Mouse (Mus musculus): Measurements from ENCODE around the gene Btbd9. TPM values are rescaled to one million over a fixed set of nuclear protein-coding genes. Genes with fewer than 3 reads are reported as not detected.
A peak's percentile ranks its signal among the peaks of the same experiment; 100 is the strongest.

Gene Btbd9
- total RNA-seq, 2 experiments from 2014 or later: 9.7 to 14.8 TPM

DNA sequence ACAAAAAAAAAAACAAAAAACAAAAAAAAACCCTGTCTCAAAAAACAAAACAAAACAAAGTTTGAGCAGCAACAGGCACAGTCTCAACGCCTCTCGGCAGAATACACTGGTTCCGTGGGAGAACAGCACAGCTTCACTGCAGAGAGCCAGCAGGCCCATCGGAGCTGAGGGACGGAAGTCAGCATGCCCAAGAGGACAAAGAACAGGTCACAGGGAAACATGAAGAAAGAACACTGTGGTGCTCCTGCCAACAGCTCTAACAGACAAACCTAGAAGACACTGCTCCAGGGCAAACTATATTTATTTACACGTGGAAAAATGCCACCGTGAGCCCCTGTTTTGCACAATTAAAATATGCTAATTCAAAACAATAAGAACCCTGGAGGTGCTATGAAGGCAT is 11.3 kb downstream of the Btbd9 start:
- DNase-seq: no peak
- intact Hi-C loops (cut with DNase I; ENCODE audit: low total_unique reads): no loop called here

DNA sequence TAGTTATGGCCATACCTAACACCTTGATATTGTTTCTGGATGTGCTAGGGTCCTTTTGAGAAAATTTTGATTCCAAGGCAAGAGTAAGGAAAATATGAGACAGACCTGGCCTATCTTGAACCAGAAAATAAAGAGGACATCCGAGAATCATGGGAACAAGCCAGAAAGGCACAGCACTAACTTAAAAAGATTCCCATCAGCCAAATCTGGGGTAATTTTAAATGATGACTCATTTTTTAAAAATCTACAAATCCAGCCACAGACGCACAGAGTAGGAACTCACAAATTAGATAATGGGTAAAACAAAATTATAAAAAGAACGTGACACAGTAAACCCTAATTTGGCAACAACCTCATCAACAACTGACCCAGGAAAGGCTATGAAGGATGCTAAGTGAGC is 11.9 kb downstream of the Btbd9 start:
- no peak for DNase-seq
- intact Hi-C loops (cut with DNase I; ENCODE audit: low total_unique reads): no loop called here

DNA sequence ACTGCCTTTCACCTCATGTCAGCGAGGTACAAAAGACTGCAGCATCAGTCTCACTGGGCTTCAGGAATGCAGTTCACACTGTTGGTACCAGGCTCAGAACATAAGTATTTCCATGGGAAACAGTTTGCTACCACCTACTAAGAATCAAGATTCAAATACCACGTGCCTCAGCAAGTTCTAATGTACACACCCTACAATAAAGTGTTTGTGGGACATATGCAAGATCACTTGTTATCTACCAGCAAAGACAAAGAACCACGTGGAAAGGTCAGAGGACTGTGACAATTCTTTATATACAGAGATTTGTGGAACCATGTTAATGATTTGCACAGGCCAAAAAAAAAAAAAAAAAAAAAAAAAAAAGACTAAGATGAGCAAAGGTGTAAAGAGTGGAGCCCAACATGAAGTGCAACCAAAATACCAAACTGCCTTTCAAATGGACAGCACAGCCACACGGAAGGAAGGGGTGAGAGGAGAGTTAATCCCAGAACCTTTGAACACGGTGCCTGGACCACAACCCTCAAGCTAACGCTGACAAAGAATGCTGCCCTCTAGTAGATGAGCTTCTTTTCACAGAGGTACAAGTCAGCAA is 12.7 kb downstream of the Btbd9 start:
- DNase-seq: no peak
- intact Hi-C loops (cut with DNase I; ENCODE audit: low total_unique reads): no loop called here

DNA sequence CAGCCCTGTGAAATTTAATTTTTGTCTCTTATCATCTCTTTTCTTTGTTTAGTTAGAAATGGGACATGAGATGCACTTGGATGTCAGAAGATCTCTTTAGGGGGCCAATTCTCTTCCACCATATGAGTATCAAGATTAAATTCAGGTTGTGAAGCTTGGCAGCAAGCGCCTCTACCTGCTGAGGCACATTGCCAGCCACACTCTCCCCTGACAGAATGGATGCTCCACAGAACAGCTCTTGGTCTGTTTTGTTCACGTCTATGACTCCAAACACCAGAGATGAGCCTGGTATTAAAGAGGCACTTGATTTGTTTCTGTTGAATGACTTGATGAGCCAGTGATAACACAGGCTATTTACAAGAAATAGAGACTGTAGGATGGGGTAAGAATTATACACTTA is 13.5 kb downstream of the Btbd9 start:
- DNase-seq: no peak
- intact Hi-C loops (cut with DNase I; ENCODE audit: low total_unique reads): no loop called here

DNA sequence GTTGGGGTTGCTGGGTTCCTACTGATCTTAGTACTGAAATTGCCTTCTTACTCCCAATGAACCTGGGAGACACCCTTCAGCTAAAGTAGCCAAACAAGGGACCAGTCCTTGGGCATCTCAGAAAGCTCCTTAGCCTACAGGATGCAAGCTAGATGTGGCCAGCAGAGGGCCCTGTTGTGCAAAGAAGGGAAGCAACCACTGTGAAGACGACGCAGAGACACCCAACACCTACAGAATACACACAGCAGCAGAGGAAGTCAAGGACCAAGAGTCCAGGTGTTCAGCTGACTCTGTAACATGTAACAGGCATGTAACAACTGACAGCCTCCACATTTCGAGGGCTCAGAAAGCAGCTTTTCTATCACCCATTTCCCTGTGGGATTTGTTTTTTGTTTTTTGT is 16.8 kb downstream of the Btbd9 start:
- intact Hi-C loops (cut with DNase I; ENCODE audit: low total_unique reads): loop anchor here (5.0 kb wide), 1 partner anchor 33 kb away; no protein-coding TSS in a partner anchor
- DNase-seq: peak; percentile 61

DNA sequence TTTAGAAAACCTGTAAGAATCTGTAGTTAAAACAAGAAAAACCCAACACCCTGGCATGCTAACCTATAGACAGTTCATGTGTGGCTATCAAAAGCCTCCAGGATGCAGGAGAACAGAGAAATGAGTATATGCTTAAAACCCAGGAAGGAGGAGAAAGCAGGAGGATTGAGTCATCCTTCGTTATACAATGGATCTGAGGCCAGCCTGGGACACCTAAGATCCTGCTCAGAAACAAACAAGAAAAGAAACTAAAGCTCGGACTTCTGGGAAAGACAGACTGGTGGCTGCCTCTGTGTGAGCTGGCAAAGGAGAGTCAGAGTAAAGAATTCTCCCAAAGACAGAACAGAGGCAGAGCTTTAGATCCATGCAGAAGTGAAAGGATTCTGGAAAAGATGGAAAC is 17.7 kb downstream of the Btbd9 start:
- intact Hi-C loops (cut with DNase I; ENCODE audit: low total_unique reads): loop anchor here (5.0 kb wide), 1 partner anchor 34 kb away; no protein-coding TSS in a partner anchor

DNA sequence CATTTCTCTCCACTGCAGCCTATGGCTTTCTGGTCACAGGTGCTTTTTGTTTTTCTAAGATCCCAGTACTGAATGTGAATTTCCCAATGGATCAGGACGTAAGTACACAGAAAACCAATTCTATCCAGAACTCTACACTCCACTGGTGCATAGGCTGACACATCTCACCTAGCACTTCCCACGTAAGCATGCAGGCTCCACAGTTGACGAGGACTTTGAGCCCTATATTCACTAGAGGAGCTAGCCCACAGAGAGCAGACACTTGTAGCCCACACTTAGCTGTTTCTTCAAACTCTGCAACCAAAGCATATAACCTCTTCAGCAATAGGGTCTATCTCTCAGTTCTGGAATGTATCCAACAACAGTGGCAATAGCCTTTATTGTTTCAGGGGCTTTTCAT is 19.8 kb downstream of the Btbd9 start:
- intact Hi-C loops (cut with DNase I; ENCODE audit: low total_unique reads): loop anchor here (5.0 kb wide), 1 partner anchor 36 kb away; no protein-coding TSS in a partner anchor
- no peak for DNase-seq

More for the DNA sequence above, 17.7 kb downstream of the Btbd9 start:
- DNase-seq: no peak

DNA sequence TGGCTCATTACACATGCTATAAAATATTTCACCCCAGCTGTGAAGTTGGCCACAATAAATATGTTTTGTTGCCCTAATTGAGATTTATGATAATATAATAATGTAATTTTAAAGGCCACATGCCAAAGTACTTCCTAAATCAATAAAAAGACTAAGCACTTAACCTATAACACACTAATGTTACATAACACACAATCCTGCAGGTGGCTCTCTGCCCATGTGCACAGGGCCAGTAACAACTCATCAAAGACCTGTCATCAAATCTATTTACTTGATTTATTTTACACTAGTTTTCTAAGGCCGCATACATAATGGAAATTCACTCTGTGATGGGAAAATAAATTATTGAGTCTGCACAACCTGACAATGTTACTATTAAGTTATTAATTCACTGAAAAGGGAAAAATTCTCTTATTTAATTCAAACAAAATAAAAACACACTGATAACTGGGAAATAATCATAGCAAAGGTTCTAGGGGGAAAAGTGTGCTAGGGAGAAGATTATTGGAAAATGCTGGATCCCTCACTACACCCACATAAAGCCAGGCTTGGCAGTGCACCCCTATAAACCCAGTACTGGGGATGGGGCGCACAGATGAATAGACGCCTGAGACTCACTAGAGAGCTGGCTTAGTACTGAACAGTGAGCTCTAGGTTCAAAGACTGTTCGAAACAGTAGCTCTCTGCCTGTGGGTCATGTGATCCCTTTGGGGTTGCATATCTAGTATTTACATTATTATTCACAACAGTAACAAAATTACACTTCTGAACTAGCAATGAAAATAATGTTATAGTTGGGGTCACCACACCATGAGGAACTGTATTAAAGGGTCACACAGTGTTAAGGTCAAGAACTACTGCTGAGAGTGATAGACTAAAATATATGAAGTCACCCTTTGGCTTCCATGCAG is 23.0 kb downstream of the Btbd9 start:
- no peak for DNase-seq
- intact Hi-C loops (cut with DNase I; ENCODE audit: low total_unique reads): no loop called here

DNA sequence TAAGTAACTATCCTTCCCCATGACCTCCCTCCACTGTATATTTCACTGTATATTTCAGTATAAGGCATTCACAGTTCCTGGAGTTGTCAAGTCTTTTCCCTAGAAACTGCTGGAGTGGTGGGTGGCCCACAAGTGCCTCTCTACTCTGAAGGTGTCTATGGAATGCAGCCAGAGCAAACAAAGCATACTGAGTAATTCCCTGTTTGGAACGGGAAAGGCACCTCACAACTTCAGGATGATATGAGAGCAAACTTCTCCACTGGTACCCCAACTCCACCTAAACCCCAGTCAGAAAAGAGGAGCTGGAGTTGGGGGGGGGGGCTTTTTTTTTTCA is 25.5 kb downstream of the Btbd9 start:
- intact Hi-C loops (cut with DNase I; ENCODE audit: low total_unique reads): no loop called here
- no peak for DNase-seq

DNA sequence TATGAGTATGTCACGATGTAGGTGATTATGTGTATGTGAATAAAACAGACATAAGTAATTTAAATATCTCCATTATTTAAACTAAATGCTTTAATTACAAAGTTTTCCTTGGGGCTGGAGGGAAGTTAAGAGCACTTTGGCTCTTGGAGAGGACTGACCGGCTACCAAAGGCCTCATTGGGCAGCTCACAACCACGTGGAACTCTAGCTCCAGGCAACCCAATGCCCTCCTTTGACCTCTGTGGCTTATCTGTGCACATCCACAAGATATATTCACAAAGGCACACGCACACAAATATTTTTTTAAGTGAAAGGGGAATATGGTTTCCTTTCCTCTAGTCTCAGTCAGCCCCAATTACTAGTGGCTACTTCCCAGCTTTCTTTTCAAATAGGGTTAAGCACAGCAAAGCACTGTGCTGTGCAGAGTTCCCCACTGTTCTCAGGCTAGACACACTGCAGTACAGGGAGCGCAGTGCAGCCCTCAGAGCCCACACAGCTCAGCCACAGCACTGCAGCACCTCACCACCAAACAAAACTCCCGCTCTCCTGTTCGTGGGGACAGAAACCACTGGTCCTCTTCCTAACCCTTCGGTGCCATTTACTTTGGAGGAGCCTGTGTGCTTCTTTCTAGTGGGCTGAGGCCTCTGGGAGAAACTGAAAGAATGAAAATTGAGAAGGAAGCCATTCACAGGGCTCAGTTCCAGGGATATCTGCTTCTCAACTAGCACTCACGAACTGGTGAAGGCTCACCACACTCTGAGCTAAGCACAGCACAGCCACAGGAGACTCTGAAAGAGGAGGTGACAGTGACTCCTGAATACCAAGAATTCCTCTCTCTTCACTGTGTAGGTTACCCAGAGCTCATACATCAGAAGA is 26.2 kb downstream of the Btbd9 start:
- DNase-seq: no peak
- intact Hi-C loops (cut with DNase I; ENCODE audit: low total_unique reads): no loop called here

DNA sequence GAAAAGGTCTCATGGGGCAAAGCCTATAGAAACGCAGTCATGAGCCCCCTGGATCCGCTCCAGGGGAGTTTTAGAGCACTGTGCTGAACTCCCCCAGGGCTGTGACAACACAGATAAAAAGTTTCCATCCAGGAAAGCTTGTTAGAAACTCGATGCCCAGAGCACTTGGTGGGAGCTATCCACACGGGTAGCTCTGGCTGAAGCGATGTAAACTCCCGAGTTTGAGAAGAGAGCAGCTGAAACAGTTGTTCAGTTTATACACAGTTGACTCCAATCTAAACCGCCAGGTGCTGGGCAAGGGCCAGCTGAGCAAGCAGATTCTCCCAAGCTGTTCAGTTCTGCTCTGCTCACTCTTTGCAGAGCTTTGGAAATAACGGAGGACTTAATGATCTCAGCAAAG is 37.2 kb downstream of the Btbd9 start:
- DNase-seq: peak; percentile 61
- intact Hi-C loops (cut with DNase I; ENCODE audit: low total_unique reads): no loop called here

DNA sequence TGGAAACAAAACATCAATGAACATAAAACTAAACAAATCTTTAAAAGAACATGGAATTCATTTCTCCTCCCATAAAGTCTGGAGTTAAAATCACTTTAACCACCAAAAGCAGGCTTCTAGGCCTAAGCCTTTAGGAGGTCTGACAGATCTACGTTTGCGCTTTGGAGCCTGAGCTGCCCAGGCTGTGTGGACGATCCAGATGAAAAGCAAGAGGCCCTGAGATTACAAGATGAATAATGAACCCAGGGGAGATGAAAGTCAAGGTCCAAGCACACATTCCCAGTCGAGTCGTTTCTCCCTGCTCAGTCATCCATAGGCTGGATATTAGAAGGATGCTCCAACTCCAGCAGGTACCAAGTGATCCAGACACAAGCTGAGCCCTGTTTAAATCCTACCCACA is 39.6 kb downstream of the Btbd9 start:
- DNase-seq: no peak
- intact Hi-C loops (cut with DNase I; ENCODE audit: low total_unique reads): no loop called here

DNA sequence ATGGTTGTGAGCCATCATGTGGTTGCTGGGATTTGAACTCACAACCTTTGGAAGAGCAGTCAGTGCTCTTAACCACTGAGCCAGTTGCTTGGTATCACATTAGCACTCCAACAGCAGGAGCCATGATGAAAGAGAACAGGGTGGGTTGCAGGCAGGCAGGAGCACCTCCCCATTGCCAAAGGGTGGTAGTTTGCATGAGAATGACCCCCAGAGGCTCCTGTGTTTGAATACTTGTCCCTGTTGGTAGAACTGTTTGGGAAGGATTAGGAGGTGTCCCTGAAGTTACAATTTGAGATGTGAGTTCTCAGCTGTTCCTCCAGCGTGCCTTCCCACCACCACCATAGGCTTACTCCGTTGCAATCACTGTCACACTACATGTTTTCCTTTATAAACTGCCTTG is 43.2 kb downstream of the Btbd9 start:
- intact Hi-C loops (cut with DNase I; ENCODE audit: low total_unique reads): no loop called here
- DNase-seq: no peak

DNA sequence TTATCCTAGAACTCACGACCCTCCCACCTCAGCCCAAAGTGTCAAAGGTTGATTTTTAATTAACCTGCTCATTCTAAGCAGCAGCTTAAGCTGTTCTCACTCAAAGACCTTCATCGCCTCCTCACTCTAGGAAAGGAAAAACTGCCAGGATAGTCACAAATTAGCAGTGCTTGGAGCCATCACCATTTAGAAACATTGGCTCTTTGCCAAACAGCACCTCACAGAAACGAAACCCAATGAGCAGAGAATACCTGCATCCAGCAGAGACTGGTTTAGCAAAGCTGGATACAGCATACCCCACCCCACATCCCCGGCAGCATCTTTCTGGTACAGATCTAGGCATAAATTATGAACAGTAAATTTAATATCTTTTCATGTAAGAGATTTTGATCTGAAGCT is 45.7 kb downstream of the Btbd9 start:
- DNase-seq: no peak
- intact Hi-C loops (cut with DNase I; ENCODE audit: low total_unique reads): no loop called here

DNA sequence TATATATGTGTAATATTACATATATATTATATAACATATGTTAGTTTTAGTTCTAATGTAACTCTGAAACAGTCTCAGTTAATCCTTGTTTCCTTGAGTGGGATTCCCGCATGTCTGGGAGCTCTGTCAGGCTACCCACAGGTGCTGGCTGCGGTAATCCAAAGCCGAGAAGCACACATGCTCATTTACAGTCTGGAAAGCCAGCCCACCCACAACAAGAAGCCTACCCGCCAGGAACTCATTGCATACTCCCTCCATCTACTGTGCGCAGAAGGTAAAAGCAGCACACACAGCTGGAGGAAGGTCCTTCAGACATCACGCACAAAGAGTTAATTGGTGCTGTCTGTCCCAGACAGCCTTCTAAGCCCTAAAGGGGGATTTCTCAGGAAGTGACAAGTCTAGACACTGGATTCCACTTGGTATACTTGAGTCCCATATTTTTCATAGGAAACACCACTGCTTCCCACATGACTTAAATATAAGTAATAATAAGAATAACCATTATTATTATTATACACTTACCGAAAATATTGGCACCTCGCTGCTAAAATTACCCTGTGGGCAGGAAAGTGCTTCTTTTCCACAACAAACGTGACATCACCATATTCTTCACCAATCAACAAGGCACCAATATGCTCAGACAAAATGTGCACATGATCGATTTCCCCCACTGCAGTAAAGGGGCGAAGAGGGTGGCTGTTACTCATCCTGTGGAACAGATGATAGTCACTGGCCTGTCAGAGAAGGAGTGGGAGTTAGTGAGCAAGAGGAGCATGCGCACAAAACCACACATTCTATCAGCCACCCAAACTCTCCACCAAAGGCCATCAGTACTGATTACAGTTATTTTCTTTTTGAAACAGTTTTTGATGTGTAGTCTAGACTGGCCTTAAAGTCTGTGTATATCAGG is 46.4 kb downstream of the Btbd9 start:
- intact Hi-C loops (cut with DNase I; ENCODE audit: low total_unique reads): no loop called here
- DNase-seq: no peak

DNA sequence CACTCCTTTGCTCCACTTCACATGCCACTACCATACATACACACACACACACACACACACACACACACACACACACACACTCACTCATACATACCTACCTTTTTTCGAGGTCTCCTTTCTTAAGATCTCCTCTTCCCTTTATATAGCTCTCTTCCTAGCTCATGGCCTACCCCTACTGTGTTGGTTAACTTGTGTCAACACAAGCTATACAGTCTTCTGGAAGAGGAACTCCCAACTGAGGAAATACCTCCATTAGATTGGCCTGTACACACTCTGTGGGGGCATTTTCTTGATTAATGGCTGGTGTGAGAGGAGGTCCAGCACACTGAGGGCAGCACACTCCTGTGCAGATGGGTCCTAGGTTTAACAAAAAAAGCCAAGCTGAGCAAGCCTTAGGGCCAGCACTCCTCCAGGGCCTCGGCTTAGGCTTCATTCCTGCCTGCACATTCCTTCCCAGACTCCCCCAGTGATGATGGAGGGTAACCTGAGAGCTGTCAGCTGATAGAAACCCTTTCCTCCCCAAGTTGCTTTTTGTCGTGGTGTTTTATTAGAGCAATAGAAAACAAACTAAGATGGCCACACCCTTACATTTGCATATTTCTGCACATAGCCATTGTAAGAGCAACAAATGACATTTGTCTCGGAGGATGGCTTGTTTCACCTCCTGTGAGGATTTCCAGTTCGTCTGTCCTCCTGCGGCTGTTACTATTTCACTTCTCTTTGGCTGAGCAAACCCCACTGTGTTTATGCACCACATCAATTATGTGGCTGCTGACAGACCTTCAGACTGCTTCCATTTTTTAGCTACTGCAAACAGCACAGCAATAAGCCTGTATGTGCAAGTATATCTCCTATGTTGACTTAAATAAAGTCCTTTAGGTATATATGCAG is 50.6 kb downstream of the Btbd9 start:
- intact Hi-C loops (cut with DNase I; ENCODE audit: low total_unique reads): no loop called here
- DNase-seq: no peak

DNA sequence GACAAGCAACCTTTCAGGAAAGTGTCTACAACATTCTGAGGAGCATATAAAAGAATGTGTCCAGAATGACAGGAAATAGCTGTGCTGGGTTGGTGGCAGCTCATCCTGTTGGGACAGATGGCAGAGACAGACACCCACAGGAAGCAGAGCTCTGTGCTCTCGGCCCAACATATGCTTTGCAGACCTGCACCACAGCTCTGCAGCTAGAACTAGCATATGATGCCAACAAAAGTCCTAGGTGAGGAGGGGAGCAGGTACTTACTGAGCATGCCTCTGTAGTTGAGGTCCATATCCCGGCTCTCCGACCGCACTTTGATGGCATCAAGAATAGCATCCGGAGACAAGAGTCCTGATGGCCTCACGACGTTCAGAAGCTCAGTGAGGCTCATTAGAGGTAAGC is 51.8 kb downstream of the Btbd9 start:
- intact Hi-C loops (cut with DNase I; ENCODE audit: low total_unique reads): no loop called here
- no peak for DNase-seq

DNA sequence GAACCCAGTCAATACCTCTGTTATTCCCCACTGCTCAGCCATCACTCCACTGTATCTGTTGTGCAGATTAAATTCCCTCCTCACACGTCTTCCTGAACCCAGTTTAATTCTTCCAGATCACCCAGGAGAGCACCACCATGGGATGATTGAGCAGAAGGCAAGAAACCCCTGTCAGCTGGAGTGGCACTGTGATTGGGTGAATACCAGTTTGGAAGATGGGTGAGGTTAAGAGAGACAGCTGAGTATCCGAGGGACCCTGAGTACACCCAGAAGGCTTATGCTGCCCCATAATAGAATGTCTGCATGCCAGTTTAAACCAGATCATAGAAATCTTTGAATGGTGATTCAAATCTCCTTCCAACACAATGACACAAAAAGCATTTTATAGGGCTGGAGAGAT is 52.5 kb downstream of the Btbd9 start:
- DNase-seq: no peak
- intact Hi-C loops (cut with DNase I; ENCODE audit: low total_unique reads): no loop called here
